Mouse (Mus musculus) thymus, postnatal 4 days (tissue): Measurements from ENCODE around the gene Paxx.
"Not testable (repeated sequence)": the region's sequence is repeated elsewhere in the genome, so short reads cannot be mapped to it uniquely, and the experiment has no call there.

Source experiments
- DNase-seq: peaks from one replicate; pipeline ENCODE4 v3.0.0; 2021

Paxx gene

GRCm38 (mm10) chr2:25441067-25441466 is 19.8 kb downstream of the Paxx start:
- DNase-seq = no peak

GRCm38 (mm10) chr2:25436286-25436820 is 24.5 kb downstream of the Paxx start:
- no peak for DNase-seq

- DNase-seq = no peak
Observed at GRCm38 (mm10) chr2:25434292-25434691, 26.6 kb downstream of the Paxx start.

- DNase-seq = no peak
Observed at GRCm38 (mm10) chr2:25433101-25433500, 27.8 kb downstream of the Paxx start.

GRCm38 (mm10) chr2:25432326-25433098 is 28.4 kb downstream of the Paxx start:
- DNase-seq = no peak

GRCm38 (mm10) chr2:25431308-25431855 is 29.5 kb downstream of the Paxx start:
- DNase-seq = no peak

GRCm38 (mm10) chr2:25430395-25431233 is 30.3 kb downstream of the Paxx start:
- no peak for DNase-seq

GRCm38 (mm10) chr2:25429435-25430180 is 31.3 kb downstream of the Paxx start:
- DNase-seq = no peak

GRCm38 (mm10) chr2:25428442-25429236 is 32.3 kb downstream of the Paxx start, which contains the start of gene Abca2:
Abca2 (plus strand) TSS chr2:25428703.
- DNase-seq = peak; percentile 98

GRCm38 (mm10) chr2:25427256-25427655 is 33.6 kb downstream of the Paxx start:
- no peak for DNase-seq

- peak; percentile 82 for DNase-seq
Observed at GRCm38 (mm10) chr2:25426721-25427191, 34.1 kb downstream of the Paxx start.

GRCm38 (mm10) chr2:25425481-25425880 is 35.4 kb downstream of the Paxx start:
- no peak for DNase-seq

GRCm38 (mm10) chr2:25423626-25424025 is 37.3 kb downstream of the Paxx start:
- DNase-seq = no peak

- peak; percentile 59 for DNase-seq
Observed at GRCm38 (mm10) chr2:25422587-25423410, 38.1 kb downstream of the Paxx start, which contains the start of gene Fut7. Fut7 (plus strand) TSS chr2:25423267.

- DNase-seq = peak; percentile 74
Observed at GRCm38 (mm10) chr2:25421896-25422295, 39.0 kb downstream of the Paxx start.

GRCm38 (mm10) chr2:25417426-25417825 is 43.5 kb downstream of the Paxx start:
- no peak for DNase-seq

- not testable (repeated sequence) for DNase-seq
Observed at GRCm38 (mm10) chr2:25413436-25413835, 47.5 kb downstream of the Paxx start.

GRCm38 (mm10) chr2:25408908-25409307 is 52.0 kb downstream of the Paxx start:
- no peak for DNase-seq
